Mouse (Mus musculus) left cerebral cortex, postnatal 36 days (tissue): ENCODE results near the gene Fam71e2. TPM values are rescaled to one million over a fixed set of nuclear protein-coding genes. Genes with fewer than 3 reads are reported as not detected.
"Not testable (repeated sequence)": the region's sequence is repeated elsewhere in the genome, so short reads cannot be mapped to it uniquely, and the experiment has no call there.

Source experiments
- DNase-seq, 2 experiments: peaks; one replicate each; pipeline ENCODE4 v3.0.0; 2021 to 2022; ENCODE audit warnings: low spot score in 2 of 2, mixed read lengths in 1 of 2
- intact Hi-C: fragments of 180-260 bp; cut with DNase I; formaldehyde crosslinking; loops from one replicate; pipeline ENCODE4 v1.15.1; 2025
- total RNA-seq, 2 experiments: library from RNA; stranded (reverse); gene quantifications; 2 replicates each; pipeline ENCODE4 v1.2.3; 2021

The Fam71e2 gene
- not detected for total RNA-seq

GRCm38 (mm10) chr7:4771202-4771601 lies at the start of gene Fam71e2:
Fam71e2 (minus strand) TSS chr7:4771302.
- no peak for DNase-seq
- intact Hi-C loops = no loop called here

DNA sequence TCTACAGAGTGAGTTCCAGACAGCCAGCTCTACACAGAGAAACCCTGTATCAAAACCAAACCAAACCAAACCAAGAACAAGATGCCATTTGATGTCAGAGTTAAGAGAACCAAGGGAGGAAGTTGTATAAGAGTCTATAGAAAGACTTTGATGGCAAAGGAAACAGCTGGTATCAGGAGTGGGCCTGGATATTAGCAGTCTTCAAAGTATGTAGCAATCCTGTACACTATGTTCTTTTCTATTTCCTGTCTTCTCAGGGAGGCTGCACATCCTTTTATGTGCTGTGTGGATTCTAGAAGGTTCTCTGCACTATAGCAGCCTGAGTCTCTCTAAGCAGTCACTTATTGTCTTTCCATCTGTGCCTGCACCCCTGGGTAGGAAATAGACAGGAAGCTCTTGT lies 45.5 kb upstream of the Fam71e2 start:
- DNase-seq = no peak
- intact Hi-C loops = no loop called here

DNA sequence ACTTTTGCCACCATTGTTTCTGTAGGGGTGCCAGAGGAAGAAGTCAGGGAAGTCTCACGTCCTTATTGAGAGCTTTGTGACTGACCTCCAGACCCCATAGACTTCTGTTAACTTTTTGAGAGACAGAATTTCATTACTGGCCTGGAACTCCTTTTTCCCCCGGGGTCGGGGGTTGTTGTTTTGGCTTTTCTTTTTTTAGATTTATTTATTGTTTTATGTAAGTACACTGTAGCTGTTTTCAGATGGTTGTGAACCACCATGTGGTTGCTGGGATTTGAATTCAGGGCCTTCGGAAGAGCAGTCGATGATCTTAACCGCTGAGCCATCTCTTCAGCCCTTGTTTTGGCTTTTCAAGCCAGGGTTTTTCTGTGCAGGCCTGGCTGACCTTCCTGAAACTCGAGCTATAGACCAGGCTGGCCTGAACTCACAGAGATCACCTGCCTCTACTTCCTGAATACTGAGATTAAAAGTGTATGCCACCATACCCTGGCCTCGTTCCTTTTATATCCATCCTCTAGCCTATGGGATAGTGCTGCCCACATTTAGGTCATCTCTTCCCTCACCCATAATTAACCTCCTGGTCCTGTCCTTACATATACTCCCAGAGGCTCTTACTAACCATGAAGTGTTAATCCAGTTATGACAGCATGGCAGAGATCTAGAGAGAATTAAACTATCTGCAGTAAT lies 42.1 kb upstream of the Fam71e2 start:
- intact Hi-C loops = no loop called here
- no peak for DNase-seq

- peak; percentile 96 to 98 for DNase-seq
- intact Hi-C loops = no loop called here
These were observed 41.4 kb upstream of the Fam71e2 start, which contains the start of gene Ube2s for GRCm38 (mm10) chr7:4812303-4813104. Ube2s (minus strand) TSS chr7:4812590.

DNA sequence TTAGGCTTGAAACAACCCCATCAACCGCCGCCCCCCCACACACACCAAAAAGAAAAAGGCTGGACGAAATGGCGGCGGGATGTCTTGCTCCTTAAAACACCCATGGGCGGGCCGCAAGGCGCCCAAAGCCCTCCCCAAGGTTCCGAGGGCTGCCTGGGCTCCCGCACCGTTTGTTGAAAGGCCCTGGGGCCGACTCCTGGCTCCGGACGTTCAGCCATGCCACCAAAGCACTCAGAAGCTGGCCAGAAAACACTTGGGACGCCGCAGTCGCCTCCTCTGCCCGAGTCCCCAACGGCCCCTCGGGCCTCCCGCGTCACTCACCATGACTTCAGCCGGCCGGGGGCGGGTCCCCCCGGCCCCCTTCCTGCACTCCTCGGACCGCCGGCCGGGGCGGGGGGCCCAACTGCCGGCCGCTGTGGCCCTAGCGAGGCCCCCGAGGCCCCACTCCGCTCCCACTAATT lies 40.8 kb upstream of the Fam71e2 start:
- intact Hi-C loops = no loop called here
- DNase-seq = no peak

DNA sequence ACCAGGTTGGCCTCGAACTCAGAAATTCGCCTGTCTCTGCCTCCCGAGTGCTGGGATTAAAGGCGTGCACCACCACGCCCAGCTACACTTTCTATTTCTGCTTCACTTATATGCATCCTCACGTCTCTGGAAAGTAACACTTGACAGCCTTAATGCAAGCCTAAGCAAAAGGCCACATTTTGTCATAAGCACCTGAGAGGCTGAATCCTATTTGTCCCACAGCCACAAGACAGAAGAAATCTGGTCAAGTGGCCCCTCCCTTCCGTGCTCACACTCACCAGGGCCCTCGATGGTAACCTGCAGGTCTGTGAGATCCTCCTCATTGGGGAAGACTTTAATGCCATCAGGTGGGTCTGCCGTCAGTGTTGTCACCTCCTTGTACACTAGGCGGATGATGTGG lies 40.0 kb upstream of the Fam71e2 start:
- intact Hi-C loops, DNase-seq: not testable (repeated sequence)

DNA sequence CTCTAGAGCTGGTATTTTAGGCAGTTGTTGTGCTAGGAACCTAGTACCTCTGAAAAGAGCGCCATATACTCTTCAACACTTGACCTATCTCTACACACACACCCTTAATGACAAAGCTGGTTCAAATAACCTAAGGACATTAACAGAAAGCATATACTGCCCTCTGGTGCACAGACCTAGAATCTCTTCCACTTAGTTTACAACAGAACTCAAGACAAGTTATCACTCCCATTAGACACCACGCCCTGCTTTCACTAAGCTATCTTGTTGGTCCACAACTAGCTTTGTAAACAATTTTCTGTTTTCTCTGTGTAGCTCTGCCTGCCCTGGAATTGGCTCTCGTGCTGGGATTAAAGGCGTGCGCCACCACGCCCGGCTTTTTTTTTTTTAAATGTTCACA lies 35.6 kb upstream of the Fam71e2 start:
- no peak for DNase-seq
- intact Hi-C loops = no loop called here

DNA sequence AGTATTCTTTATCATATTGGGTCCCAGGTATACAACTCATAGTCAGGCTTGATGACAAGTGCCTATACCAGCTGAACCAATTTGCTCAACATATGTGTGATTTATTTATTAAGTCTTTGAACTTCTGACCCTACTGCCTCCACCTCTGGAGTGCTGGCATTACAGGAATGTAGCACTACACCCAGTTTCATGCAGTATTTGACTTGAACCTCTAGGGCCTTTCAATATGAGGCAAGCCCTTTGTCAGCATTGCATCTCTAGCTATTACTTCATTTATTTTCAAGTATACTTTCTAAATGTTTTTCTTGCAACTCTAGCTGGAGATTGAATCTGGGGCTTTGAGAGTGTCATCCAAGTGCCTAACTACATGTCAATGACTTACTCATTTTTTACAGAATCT lies 31.1 kb upstream of the Fam71e2 start:
- intact Hi-C loops = no loop called here
- DNase-seq = no peak

DNA sequence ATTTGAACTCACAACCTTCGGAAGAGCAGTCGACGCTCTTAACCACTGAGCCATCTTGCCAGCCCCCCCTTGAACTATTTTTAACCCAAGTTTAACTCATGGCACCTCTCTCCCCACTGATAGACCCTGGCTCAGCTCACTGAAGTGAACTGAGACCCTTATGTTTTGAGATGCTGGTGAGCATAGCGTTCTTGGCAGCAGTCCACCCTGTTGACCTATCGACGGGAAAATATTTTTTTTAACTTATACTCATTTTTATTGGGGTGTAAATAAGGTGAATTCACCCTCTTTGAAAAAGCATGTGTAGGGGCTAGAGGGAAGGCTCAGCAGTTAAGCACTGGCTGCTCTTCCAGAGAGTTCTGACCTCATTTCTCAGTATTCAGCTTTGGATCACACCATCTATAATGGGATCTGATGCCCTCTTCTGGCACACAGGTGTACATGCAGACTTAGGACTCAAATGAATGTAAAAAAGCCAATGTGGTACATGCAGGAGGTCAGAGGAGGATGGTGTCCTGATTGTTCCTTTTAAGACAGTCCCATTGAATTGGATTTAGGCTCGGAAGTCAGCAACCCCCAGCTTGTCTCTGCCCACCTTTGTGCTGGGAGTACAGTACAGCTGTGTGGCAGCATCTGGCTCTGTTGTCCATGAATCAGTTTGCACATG lies 24.8 kb upstream of the Fam71e2 start:
- intact Hi-C loops = loop anchor here (5.0 kb wide), 1 partner anchor 169 kb away; no protein-coding TSS in a partner anchor
- DNase-seq = no peak

DNA sequence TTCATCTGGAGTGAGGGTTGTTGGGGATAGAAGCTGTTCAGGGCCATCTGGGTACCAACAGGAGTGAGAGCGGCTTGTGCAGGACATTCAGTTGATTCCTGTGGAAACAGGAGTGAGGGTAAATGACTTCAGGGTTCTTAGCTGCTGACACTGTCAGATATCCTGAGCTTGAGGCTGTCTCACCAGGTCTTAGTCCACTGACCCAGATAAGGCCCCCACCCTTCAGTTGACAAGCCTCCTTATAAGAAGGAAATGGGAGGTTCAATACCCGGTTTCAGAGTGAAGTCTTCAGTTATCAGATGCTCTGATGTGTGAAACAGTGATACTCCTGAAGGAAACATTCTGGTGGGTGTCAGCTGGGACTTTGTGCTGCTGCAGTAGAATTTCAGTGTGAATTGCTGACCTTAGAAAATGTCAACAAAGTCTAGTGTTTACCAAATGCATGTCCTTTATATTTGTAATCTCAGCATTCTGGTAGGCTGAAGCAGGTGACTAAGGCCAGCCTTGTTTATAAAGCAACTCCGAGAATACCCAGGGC lies 23.6 kb upstream of the Fam71e2 start:
- intact Hi-C loops = loop anchor here (5.0 kb wide), 3 partner anchors 102 to 237 kb away; partner anchors contain the start of gene Brsk1
- DNase-seq = no peak

DNA sequence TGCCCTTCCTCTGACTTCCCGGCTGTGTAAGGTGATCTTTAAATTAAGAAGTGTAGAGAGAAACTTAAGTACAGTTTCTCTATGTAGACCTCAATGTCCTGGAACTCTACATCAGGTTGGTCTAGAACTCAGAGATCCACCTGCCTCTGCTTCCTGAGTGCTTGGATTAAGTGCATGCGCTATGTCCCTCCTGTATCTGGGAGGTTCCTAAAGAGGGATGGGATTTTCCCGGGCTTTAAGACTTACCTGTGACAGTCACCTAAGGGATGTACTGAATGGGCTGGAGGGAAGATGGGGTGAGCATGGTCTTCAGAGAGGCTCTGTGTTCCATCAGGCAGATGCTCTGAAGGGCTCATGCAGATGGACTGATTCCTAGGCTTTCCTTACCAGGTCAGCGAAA lies 22.6 kb upstream of the Fam71e2 start:
- no peak for DNase-seq
- intact Hi-C loops = loop anchor here (5.0 kb wide), 2 partner anchors 101 to 236 kb away; partner anchors contain the start of gene Brsk1

DNA sequence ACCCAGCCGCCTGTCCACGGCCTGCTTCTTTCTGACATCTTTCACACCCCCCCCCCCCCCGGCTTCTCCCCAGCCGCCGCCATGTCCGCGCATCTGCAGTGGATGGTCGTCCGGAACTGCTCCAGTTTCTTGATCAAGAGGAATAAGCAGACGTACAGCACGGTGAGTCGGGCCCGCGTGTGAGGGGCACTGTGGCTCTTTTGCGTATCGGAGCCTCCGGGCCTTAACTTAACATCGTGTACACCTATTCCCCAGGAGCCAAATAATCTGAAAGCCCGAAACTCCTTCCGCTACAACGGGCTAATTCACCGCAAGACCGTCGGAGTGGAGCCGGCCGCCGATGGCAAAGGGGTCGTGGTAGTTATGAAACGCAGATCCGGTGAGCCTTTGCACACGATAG lies 22.1 kb upstream of the Fam71e2 start:
- not testable (repeated sequence) for DNase-seq
- intact Hi-C loops = loop anchor here (5.0 kb wide), 2 partner anchors 101 to 236 kb away; partner anchors contain the start of gene Brsk1

DNA sequence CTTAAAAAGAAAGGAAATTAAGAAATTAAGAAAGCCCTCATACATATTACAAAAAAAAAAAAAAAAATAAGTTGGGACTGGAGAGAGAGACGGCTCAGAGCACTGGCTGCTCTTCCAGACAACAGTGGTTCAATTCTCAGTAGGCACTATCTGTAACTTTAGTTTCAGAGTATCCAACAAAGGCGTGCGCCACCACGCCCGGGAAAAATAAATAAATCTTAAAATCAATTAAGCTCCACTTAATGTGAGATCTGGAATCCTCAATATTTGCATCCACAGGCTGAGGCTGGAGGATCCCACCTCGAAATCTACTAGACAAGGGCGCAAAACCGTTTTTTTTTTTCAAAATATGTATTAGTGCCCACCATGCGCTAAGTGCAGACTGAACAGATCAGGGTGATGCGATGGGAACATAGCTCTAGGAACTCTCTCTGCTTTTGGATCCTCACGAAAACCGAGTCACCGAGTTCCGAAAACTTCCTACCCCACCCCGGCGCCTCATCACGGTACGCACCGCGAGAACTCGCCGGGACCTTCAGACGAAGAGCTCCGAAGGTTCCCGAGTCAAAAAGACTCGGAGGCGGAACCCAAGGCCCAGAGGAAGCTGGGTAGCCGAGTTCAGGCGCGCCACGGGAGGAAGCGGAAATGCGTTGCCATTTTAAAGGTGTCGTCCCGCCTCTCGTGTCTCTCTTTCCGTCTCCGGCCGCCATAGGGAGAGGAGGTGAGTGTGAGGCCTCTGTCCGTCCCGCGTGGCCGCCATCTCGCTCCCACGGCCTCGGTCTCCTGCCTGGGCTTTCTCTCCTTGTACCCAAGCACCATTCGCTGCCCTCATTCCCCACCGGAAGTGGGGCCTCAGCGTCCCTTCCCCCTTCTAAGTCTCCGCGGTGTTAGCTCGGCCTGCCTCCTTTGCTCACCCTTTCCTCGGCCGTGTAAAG lies 21.4 kb upstream of the Fam71e2 start, which contains the start of gene Rpl28:
Gene Rpl28 (plus strand): TSS at position 597 of the 935 bp plus-strand sequence.
- intact Hi-C loops = loop anchor here (5.0 kb wide), 2 partner anchors 100 to 235 kb away; partner anchors contain the start of gene Brsk1
- peak; percentile 95 to 96 for DNase-seq

DNA sequence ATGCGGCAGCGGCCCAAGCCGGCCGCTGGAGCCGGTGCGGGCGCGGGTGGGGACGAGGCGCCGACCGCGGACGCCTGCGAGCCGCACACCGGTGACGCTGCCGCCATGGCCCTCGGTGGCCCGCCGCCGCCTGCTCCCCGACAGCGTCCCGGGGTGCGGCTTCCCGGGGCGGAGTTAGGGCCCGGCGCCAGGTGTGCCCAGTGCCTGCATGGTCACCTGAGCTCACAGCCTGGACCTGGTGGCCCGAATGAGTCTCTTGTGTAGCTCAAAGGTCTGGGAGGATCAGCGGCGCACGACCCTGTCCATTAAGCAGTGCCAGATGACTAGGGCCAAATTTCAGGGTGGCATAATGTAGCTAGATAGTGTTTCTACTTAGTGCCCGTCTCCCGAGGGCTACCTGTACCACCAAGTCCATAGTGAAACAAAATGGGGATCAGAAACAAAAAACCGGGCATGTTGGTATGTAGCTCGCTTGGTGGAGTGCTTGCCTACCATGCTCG lies 18.4 kb upstream of the Fam71e2 start, which contains the start of gene Tmem238:
Gene Tmem238 (minus strand): TSS at position 221 of the 500 bp plus-strand sequence.
- intact Hi-C loops = loop anchor here (1.0 kb wide), 1 partner anchor 49 kb away; the partner anchor contains the start of gene Kmt5c
- no peak for DNase-seq

GRCm38 (mm10) chr7:4788499-4789435 lies 17.7 kb upstream of the Fam71e2 start:
- peak; percentile 70 to 71 for DNase-seq
- intact Hi-C loops = loop anchor here (1.0 kb wide), 1 partner anchor 48 kb away; the partner anchor contains the start of gene Kmt5c

- peak; percentile 49 to 65 for DNase-seq
- intact Hi-C loops = no loop called here
These were observed 12.7 kb upstream of the Fam71e2 start for GRCm38 (mm10) chr7:4783667-4784268.

- no peak for DNase-seq
- intact Hi-C loops = no loop called here
These were observed 11.7 kb upstream of the Fam71e2 start, which contains the start of the genes Il11 and Tmem190 for GRCm38 (mm10) chr7:4782759-4783158. Il11 (minus strand) TSS chr7:4782859. Tmem190 (plus strand) TSS chr7:4782937.
